Mouse (Mus musculus) embryonic facial prominence, embryonic 15.5 days (tissue): ENCODE data around the gene Bst2. TPM values are rescaled to one million over a fixed set of nuclear protein-coding genes. Genes with fewer than 3 reads are reported as not detected.
"Not testable (repeated sequence)": the region's sequence is repeated elsewhere in the genome, so short reads cannot be mapped to it uniquely, and the experiment has no call there.

Source experiments
- ATAC-seq: fragments of 200-750 bp; cut with Nextera tagmentation; 2 replicates; pipeline ENCODE4 v1.8.0; 2017; ENCODE audit warnings: low read depth, moderate TSS enrichment; ENCODE audit not compliant: insufficient number of reproducible peaks, low FRiP score, low TSS enrichment
- H3K27ac ChIP-seq: fragments of 300-500 bp; sonication (generic); replicated peaks from 2 replicates; pipeline ENCODE4 v1.5.1; 2015; ENCODE audit warnings: mild to moderate bottlenecking, inconsistent platforms
- H3K27me3 ChIP-seq: fragments of 300-500 bp; sonication (generic); 2 replicates; pipeline ENCODE4 v1.6.1; 2015; ENCODE audit warnings: inconsistent platforms
- H3K36me3 ChIP-seq: fragments of 300-500 bp; sonication (generic); 2 replicates; pipeline ENCODE4 v1.6.1; 2015; ENCODE audit warnings: mild to moderate bottlenecking, inconsistent platforms
- H3K4me1 ChIP-seq: fragments of 300-500 bp; sonication (generic); 2 replicates; pipeline ENCODE4 v1.6.1; 2015; ENCODE audit warnings: inconsistent platforms
- H3K4me2 ChIP-seq: fragments of 300-500 bp; sonication (generic); replicated peaks from 2 replicates; pipeline ENCODE4 v1.6.1; 2015; ENCODE audit warnings: mild to moderate bottlenecking, inconsistent platforms
- H3K4me3 ChIP-seq: fragments of 300-500 bp; sonication (generic); replicated peaks from 2 replicates; pipeline ENCODE4 v1.5.1; 2015; ENCODE audit warnings: mild to moderate bottlenecking, inconsistent platforms
- H3K9ac ChIP-seq: fragments of 300-500 bp; sonication (generic); 2 replicates; pipeline ENCODE4 v1.6.1; 2015; ENCODE audit warnings: inconsistent platforms
- H3K9me3 ChIP-seq: fragments of 300-500 bp; sonication (generic); replicated peaks from 2 replicates; pipeline ENCODE4 v1.6.1; 2016; ENCODE audit warnings: inconsistent platforms
- WGBS: fragments of 180-500 bp; shearing (Covaris S2); methylation state at CpG from one replicate; pipeline ENCODE4 v1.1.7; 2015; 5-methylcytosine and 5-hydroxymethylcytosine counted together
- polyA plus RNA-seq: library from polyadenylated mRNA; unstranded; fragments of >200 nt; fragmentation: Nextera tagmentation; extraction: Ambion mirVana; gene quantifications from 2 replicates; pipeline ENCODE4 v1.2.1, GENCODE M21; 2015

The Bst2 gene
- polyA plus RNA-seq, 1 experiment from 2014 or later, result 34.8 TPM

DNA sequence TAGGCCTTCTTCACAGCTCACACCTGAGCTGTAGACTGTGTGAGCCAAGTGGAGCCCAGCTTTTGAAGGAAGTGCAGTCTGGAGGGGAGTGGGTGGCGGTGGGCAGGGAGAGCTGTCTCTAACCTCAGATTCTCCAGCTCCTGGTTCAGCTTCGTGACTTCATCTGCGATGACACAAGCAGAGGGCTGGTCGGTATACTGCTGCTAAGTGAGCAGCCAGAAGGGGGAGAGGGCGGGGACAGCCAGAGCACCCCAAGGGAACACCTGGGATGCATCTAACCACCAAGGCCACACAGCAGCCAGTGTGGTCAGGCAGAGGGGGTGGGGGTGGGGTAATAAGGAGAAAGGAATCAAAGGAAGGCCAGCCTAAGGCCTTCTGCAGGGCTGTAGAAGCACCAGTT is 1.6 kb downstream of the Bst2 start:
- 62% methylated on average over 5 of the region's 5 CpGs for WGBS
- no peak for ATAC-seq
- H3K9ac ChIP-seq, result no peak overlapping the region
- H3K27me3 ChIP-seq, result no peaks in the 10 kb centered on the region; the same call in 1 of the 2 replicates
- H3K36me3 ChIP-seq, result no peaks in the 10 kb centered on the region
- no peak overlapping the region for H3K4me3 ChIP-seq
- no peak overlapping the region for H3K4me2 ChIP-seq
- peaks cover 13% of the 10 kb centered on the region for H3K4me1 ChIP-seq
- no peak overlapping the region for H3K27ac ChIP-seq
- H3K9me3 ChIP-seq, result no peaks in the 10 kb centered on the region

DNA sequence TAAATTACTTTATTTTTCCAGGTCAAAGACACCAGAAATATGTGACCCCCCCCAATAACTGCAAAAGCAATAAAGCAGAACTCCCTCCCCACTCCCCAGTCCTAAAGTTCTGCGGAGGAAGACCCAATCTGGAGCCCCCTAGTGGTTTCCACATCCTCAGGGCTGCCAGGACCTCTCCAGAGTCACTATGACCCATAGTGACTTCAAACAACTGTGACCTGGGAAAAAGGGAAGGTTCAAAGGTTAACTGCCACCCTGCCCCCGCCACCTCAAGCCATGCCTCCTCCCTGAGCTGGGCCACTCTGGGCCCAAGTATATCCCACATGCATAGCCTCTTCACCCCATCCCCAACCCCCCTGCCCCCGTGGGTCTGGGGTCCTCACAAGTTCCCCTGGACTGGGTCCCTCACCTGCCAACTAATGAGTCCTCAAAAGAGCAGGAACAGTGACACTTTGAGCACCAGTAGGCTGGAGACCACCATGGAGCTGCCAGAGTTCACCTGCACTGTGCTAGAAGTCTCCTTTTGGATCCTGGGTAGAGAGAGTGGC is 2.9 kb downstream of the Bst2 start:
- WGBS, result 32% methylated on average over 3 of the region's 3 CpGs
- ATAC-seq, result no peak
- no peak overlapping the region for H3K4me3 ChIP-seq
- H3K9me3 ChIP-seq, result no peaks in the 10 kb centered on the region
- H3K4me1 ChIP-seq, result peaks cover 13% of the 10 kb centered on the region
- H3K4me2 ChIP-seq, result no peak overlapping the region
- H3K9ac ChIP-seq, result no peak overlapping the region
- H3K27ac ChIP-seq, result no peak overlapping the region
- H3K36me3 ChIP-seq, result no peaks in the 10 kb centered on the region
- H3K27me3 ChIP-seq, result no peaks in the 10 kb centered on the region; the same call in 1 of the 2 replicates

DNA sequence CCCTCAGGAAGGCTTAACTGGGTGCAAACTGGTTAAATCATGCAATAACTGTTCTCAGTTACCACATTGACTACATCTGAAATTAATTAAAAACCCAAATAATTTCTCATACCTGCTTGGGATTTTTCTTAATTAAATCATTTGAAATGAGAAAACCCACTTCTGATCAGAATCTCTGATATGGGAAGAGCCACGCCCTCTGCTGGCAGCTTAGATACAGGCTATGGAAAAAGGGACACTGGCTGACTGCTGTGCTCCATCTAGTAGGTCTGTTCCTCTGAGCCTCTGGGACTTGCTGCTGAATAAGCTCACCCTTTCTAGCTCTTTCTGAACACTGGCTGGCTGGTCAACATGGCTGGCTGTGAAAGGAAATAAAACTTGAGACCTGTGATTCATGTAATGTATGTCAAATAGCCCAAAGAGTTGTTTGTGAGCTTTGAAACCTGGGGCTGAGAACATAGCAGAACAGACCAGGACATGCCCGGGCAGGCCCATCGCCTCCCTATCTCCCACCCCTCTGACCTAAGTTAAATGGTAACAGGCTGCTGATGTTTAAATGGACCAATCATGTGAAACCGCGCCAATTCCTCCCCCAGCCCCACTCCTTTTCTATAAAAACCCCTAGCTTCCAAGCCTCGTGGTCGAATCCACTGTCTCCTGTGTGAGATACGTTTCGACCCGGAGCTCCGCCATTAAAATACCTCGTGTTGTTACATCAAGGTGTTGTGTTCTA is 6.4 kb downstream of the Bst2 start:
- not testable (repeated sequence) for H3K4me2 ChIP-seq, H3K9ac ChIP-seq, H3K4me1 ChIP-seq, H3K9me3 ChIP-seq, ATAC-seq, H3K36me3 ChIP-seq, H3K4me3 ChIP-seq, H3K27ac ChIP-seq
- WGBS, result 65% methylated on average over 7 of the region's 12 CpGs
- peaks cover 11% of the 10 kb centered on the region for H3K27me3 ChIP-seq

DNA sequence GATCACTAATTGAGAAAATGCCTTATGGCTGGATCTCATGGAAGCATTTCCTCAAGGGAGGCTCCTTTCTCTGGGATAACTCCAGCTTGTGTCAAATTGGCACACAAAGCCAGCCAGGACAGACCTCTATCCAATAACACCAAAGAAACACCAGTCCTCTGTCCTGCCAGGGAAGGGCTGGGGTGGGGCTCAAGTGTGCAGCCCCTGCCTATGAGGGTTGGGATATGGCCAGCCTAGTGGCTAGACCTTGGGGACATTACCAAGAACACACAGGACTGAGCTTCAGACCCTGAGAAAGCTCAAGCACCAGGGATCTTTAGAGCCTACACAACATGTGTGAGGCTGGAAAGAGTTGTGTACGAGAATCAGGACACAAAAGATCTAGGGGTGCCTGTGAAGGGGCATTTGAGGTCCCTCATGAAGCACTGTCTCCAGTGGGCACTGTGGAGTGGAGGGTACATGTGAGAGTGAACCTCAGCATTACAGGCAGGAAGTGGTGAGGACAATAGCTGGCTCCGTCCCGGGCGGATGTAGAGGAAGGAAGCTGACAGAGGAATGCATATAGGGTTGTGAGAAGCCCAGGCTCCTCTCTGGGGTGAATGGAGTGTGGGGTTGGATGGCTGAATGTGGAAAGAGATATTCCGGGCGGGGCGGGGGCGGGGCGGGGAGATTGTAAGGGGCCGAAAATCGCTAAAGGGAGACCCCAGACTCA is 8.7 kb downstream of the Bst2 start:
- 69% methylated on average over 11 of the region's 11 CpGs for WGBS
- Histone ChIP-seq H3K9ac (no peak overlapping the region), H3K36me3 (no peaks in the 10 kb centered on the region), H3K4me1 (0 out of 2 replicates have a peak, but pooled peaks cover 6% of the 10 kb centered on the region), H3K27me3 (peaks cover 30% of the 10 kb centered on the region), H3K27ac (peak overlapping the region; percentile 68), H3K4me2 (no peak overlapping the region), H3K9me3 (no peaks in the 10 kb centered on the region), H3K4me3 (no peak overlapping the region)
- ATAC-seq, result no peak

DNA sequence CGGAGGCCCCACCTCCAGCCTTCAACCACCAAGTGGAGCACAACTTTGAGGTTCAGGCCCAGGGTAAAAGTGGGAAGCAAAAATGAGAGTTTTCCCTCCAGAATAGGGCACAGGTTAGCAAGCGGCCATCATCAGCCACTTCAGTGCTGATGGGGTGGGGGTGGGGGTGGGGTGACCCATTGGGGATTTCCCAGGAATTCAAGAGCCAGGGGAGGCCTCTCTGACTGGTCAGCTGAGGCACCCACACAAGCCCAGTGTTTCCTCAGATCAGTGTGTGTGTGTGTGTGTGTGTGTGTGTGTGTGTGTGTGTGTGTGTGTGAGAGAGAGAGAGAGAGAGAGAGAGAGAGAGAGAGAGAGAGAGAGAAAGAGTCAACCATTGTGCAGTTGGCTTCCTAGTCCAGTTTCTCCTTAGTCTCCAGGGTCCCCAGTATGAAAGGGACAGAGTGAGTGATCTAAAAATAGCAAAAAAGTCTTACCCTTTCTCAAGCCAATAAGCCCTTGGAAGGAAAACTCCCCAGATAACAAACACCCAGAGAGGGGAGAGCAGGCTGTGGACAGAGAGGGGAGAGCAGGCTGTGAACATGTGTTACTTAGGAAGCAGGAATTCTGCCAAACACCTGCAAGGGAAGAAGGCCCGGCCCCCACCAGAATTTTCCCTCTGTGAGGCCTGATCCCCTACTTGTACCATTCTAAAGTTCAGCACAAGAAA is 9.9 kb downstream of the Bst2 start:
- H3K4me2 ChIP-seq, result no peak overlapping the region
- no peaks in the 10 kb centered on the region for H3K9me3 ChIP-seq
- no peaks in the 10 kb centered on the region for H3K36me3 ChIP-seq
- H3K27ac ChIP-seq, result no peak overlapping the region; the same call in 1 of the 2 replicates
- peaks cover 32% of the 10 kb centered on the region for H3K27me3 ChIP-seq
- H3K4me3 ChIP-seq, result no peak overlapping the region
- ATAC-seq, result no peak
- WGBS, result 48% methylated on average over 3 of the region's 3 CpGs
- H3K4me1 ChIP-seq, result 0 out of 2 replicates have a peak, but pooled peaks cover 6% of the 10 kb centered on the region
- no peak overlapping the region for H3K9ac ChIP-seq

DNA sequence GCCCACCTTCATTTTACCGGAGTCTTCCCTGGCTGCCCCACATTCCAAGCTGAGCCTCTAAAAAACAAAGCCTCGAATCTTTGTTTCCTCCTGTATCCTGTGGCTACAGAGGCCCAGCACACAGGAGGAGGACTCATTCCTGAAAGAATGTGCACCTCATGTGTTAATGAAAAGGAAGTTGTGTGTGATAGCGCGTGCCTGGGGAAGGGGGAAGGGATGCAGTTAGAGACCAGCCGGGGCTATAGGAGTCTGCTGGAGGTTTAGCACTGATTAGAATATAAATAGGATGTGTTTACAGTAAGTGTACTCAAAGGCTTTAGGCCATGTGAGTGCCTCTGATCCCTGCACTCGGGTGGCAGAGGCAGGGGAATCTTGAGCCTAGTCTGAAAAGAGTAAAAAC is 11.0 kb downstream of the Bst2 start:
- ATAC-seq, result no peak
- 18% methylated on average over 6 of the region's 6 CpGs for WGBS
- Histone ChIP-seq H3K9me3 (no peaks in the 10 kb centered on the region), H3K9ac (no peak overlapping the region), H3K4me1 (peaks cover 15% of the 10 kb centered on the region; the same call in 1 of the 2 replicates), H3K4me3 (no peak overlapping the region), H3K27ac (no peak overlapping the region), H3K4me2 (no peak overlapping the region), H3K27me3 (peaks cover 33% of the 10 kb centered on the region), H3K36me3 (no peaks in the 10 kb centered on the region)

DNA sequence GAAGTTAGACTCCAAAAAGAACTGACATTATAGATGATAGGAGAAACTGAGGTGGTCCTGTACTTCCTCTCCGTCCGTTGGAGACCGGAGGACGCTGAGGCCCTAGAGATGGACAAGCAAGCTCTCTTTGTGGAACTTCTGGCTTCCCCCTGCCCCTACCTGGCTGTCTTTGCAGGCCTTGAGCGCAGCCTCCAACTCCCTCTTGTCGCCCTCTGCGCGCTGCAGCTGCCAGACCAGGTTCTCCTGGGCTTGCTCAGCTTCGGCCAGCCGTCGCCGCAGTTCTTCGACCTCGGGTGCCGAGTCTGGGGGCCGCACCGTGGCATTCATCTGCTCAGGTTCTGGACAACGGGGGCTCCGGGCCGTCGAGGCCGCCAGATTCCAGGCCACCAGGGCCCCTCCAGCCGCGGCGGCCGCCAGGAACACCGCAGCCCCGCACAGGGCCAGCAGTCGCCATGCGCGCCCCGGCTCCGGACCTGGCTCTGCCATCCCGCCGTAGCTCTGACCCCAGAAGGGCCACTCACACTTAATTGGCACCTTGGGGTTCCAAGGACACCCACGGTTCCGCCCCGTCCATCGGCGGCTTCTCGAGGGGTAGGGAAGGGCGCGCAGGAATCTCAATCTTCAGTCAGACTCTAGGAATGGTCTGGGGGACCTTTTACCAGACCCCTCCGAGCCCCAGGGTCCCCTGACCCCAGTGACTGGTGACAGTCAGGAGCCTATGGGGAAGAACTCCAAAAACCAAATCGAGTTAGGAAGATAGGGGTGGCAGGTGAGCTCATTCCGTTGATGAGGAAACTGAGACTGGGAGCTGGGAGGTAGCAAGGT is 11.8 kb downstream of the Bst2 start, which contains the start of gene Ccdc194:
Gene Ccdc194 (minus strand): TSS at position 486 of the 825 bp plus-strand sequence.
- Histone ChIP-seq H3K9me3 (no peaks in the 10 kb centered on the region), H3K4me1 (peaks cover 17% of the 10 kb centered on the region; the same call in 1 of the 2 replicates), H3K4me3 (no peak within 1 kb of the TSS), H3K9ac (no peak within 1 kb of the TSS), H3K4me2 (0 out of 2 replicates have a peak within 1 kb of the TSS, but pooled peaks have one; percentile 19), H3K27ac (no peak within 1 kb of the TSS), H3K27me3 (peaks cover 37% of the 10 kb centered on the region), H3K36me3 (no peaks in the 10 kb centered on the region)
- no peak for ATAC-seq
- 13% methylated on average over 46 of the region's 46 CpGs for WGBS

DNA sequence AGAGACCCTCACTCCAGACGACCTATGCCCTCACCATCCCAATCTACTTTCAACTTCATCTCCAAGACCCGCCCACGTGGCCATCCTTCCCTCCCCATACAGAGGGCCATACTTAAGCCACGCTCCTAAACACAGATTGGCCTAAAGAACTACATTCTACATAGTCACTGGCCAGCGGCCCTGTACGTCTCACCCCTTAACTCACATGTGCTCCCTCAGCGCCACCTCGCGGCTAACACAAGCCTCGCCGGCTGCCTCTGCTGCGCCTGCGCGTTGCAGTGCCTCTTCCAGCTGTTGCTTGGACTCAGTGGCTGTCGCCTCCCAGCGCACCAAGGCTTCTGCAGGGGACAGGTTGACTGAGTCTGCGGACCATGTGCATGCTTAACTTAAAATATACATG is 15.6 kb downstream of the Bst2 start:
- Histone ChIP-seq H3K27me3 (peaks cover 33% of the 10 kb centered on the region), H3K9me3 (no peaks in the 10 kb centered on the region), H3K4me3 (0 out of 2 replicates have a peak overlapping the region, but pooled peaks have one; percentile 12), H3K4me1 (peaks cover 17% of the 10 kb centered on the region; the same call in 1 of the 2 replicates), H3K36me3 (no peaks in the 10 kb centered on the region), H3K9ac (peak overlapping the region; percentile 9; the same call in 1 of the 2 replicates), H3K4me2 (peak overlapping the region; percentile 28), H3K27ac (no peak overlapping the region)
- peak; percentile 80 for ATAC-seq
- 3% methylated on average over 17 of the region's 17 CpGs for WGBS

DNA sequence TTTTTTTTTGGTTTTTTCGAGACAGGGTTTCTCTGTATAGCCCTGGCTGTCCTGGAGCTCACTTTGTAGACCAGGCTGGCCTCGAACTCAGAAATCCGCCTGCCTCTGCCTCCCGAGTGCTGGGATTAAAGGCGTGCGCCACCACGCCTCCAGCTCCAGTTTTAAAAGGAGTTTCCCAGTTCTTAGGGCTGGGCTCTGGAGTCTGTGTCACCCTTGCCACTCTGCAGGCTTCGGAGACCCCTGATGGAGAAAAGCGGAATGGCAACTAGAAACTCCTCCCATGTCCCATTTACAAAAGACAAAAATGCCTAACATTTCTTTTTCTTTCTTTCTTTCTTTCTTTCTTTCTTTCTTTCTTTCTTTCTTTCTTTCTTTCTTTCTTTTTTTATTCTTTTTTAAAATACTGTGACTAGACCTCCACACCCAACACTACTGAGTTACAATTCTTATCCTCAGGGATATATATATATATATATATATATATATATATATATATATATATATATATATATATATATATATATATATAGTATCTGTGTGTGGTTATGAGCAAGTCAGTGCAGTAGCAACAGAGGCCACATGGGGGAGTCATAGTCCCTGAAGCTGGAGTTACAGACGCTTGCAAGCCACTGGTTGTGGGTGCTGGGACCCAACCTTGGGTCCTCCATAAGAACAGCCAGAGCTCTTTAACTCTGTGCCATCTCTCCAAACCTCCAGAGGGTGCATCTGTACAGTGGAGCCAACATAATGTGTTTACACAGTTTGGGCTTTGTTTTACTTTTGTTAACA is 18.0 kb downstream of the Bst2 start:
- H3K4me2 ChIP-seq, ATAC-seq, H3K27ac ChIP-seq, H3K9ac ChIP-seq, H3K36me3 ChIP-seq, H3K4me3 ChIP-seq, H3K9me3 ChIP-seq: not testable (repeated sequence)
- 42% methylated on average over 10 of the region's 10 CpGs for WGBS
- peaks cover 11% of the 10 kb centered on the region; the same call in 1 of the 2 replicates for H3K27me3 ChIP-seq
- peaks cover 11% of the 10 kb centered on the region; the same call in 1 of the 2 replicates for H3K4me1 ChIP-seq

DNA sequence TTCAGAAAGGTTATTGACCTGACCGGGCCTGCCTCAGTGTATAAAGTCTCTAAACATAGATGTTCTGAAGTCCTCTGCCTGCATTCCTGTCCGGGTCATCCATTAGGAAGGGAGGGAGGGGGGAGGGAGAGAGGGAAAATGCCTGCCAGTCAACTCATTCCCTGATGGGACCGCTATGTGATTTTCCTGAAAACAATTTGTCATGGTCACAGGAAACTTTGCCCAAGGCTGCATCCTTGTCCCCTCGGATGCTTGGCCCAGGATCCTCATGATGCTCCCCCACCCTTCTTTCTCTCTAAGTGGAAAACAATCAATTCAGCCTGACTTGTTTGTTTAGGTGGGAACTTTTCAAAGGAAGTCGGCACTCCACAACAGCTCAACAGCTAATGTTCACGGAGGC is 20.5 kb downstream of the Bst2 start:
- H3K9ac ChIP-seq, result no peak overlapping the region
- WGBS, result 4% methylated on average over 6 of the region's 6 CpGs
- H3K9me3 ChIP-seq, result no peaks in the 10 kb centered on the region
- H3K36me3 ChIP-seq, result no peaks in the 10 kb centered on the region
- no peak overlapping the region for H3K4me3 ChIP-seq
- no peak overlapping the region for H3K4me2 ChIP-seq
- no peak overlapping the region for H3K27ac ChIP-seq
- peaks cover 5% of the 10 kb centered on the region; the same call in 1 of the 2 replicates for H3K27me3 ChIP-seq
- peaks cover 7% of the 10 kb centered on the region; the same call in 1 of the 2 replicates for H3K4me1 ChIP-seq
- ATAC-seq, result no peak
